Mouse (Mus musculus): ENCODE measurements around the gene Pik3cb. TPM values are rescaled to one million over a fixed set of nuclear protein-coding genes. Genes with fewer than 3 reads are reported as not detected.
A peak's percentile ranks its signal among the peaks of the same experiment; 100 is the strongest.

Pik3cb gene
- total and polyA plus RNA-seq, 3 experiments, result 2.2 to 7.6 TPM; not detected in 1

DNA sequence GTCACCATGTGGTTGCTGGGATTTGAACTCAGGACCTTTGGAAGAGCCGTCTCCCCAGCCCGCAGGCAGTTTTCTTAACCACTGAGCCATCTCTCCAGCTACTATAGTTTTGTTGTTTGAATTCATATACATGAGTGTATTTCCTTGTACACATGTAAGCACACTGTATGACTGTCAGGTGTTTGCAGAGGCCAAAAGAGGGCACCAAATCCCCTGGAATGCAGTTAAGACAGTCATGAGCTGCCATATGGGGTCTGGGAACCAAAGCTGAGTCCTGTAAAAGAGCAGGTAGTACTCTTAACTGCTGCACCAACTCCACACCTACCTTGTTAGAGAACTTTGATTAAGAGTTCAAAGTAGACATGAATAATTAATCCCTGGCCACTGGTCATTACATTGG is 59.8 kb downstream of the Pik3cb start:
- no peaks in the 10 kb centered on the region for H3K4me1 ChIP-seq (ENCODE audit: control insufficient read depth in 1 of 2, insufficient read depth in 2 of 2, low read length in 2 of 2)
- no peaks in the 10 kb centered on the region for H3K36me3 ChIP-seq (ENCODE audit: control insufficient read depth in 1 of 2, insufficient read depth in 2 of 2, low read length in 2 of 2)

DNA sequence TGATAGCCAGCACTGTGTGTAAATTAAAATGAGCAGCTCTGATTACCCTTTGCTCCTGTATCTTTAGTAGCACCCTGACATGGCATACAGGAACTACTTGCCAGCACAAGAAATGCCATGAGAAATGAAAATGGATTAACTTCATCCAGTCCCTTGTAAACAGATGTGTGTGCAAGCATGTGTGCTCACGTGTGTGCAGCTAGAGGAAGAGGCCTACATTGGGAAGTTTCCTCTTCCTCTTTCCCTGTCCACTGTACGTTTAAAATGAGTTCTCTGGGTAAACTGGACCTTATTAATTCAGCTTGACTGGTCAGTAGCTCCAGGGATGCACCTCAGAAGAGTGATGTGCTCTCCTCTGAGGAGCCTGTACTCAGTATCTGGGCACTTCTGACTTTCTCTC is 66.0 kb downstream of the Pik3cb start:
- Histone ChIP-seq H3K9ac (ENCODE audit: control insufficient read depth, low read depth, low read length, poor library complexity, severe bottlenecking) (no peak overlapping the region), H3K27ac (ENCODE audit: control insufficient read depth, low read depth, low read length) (no peak overlapping the region), H3K36me3 (ENCODE audit: control insufficient read depth in 1 of 2, insufficient read depth in 2 of 2, low read length in 2 of 2) (no peaks in the 10 kb centered on the region; a peak in 2 of 4 replicates), H3K4me3 (ENCODE audit: control insufficient read depth in 1 of 2, insufficient read depth in 1 of 2, low read depth in 2 of 2, low read length in 2 of 2) (no peak overlapping the region), H3K79me2 (ENCODE audit: control insufficient read depth, insufficient read depth, low read length, poor library complexity) (no peaks in the 10 kb centered on the region), H3K9me3 (replicated peaks; ENCODE audit: insufficient read depth, low read length) (no peaks in the 10 kb centered on the region), H3K27me3 (ENCODE audit: control insufficient read depth in 1 of 2, insufficient read depth in 2 of 2, low read length in 2 of 2) (no peaks in the 10 kb centered on the region), H3K4me1 (ENCODE audit: control insufficient read depth in 1 of 2, insufficient read depth in 2 of 2, low read length in 2 of 2) (peaks cover 0 to 5% of the 10 kb centered on the region in 2 experiments; a peak in 2 of 4 replicates)
- no peak for DNase-seq (ENCODE audit: low read depth, low spot score)
- TF ChIP-seq ELF1 (IDR thresholded peaks at IDR 0.05; ENCODE audit: low read depth, low read length) (no peak), TAL1 (IDR thresholded peaks at IDR 0.05; ENCODE audit: low read length) (no peak), MAX (IDR thresholded peaks at IDR 0.05; ENCODE audit: low read length) (no peak), E2F4 (IDR thresholded peaks at IDR 0.05; ENCODE audit: borderline replicate concordance, low read depth, low read length) (no peak), USF2 (IDR thresholded peaks at IDR 0.05; ENCODE audit: borderline replicate concordance in 1 of 2, insufficient read depth in 1 of 2, low read depth in 1 of 2, low read length in 2 of 2) (no peak), NRF1 (IDR thresholded peaks at IDR 0.05; ENCODE audit: insufficient read depth, low read depth, low read length, poor library complexity, severe bottlenecking) (no peak), RAD21 (IDR thresholded peaks at IDR 0.05; ENCODE audit: low read depth, low read length) (no peak), TCF12 (IDR thresholded peaks at IDR 0.05; ENCODE audit: low read depth, low read length) (no peak), MEF2A (IDR thresholded peaks at IDR 0.05; ENCODE audit: extremely low read depth, insufficient replicate concordance, low read depth, low read length, poor library complexity, severe bottlenecking) (no peak), CHD1 (IDR thresholded peaks at IDR 0.05; ENCODE audit: low read depth, low read length) (no peak), USF1 (IDR thresholded peaks at IDR 0.05; ENCODE audit: low read depth, low read length) (no peak)

More for the DNA sequence above, 59.8 kb downstream of the Pik3cb start:
- no peaks in the 10 kb centered on the region for H3K9me3 ChIP-seq (replicated peaks; ENCODE audit: insufficient read depth, low read length)
- TF ChIP-seq MAX (IDR thresholded peaks at IDR 0.05; ENCODE audit: low read length) (no peak), ZKSCAN1 (IDR thresholded peaks at IDR 0.05; ENCODE audit: low read depth, low read length) (no peak), POLR2A (IDR thresholded peaks at IDR 0.05; ENCODE audit: control insufficient read depth in 1 of 2, insufficient read depth in 1 of 2, low read depth in 1 of 2, low read length in 2 of 2, poor library complexity in 1 of 2) (no peak), JUND (IDR thresholded peaks at IDR 0.05; ENCODE audit: low read depth, low read length) (no peak), RAD21 (IDR thresholded peaks at IDR 0.05; ENCODE audit: low read depth, low read length) (peak; percentile 66), CHD1 (IDR thresholded peaks at IDR 0.05; ENCODE audit: low read depth, low read length) (no peak), ZC3H11A (IDR thresholded peaks at IDR 0.05; ENCODE audit: low read depth, low read length) (peak; percentile 31), SMC3 (IDR thresholded peaks at IDR 0.05; ENCODE audit: low read depth, low read length) (peak; percentile 52), TCF12 (IDR thresholded peaks at IDR 0.05; ENCODE audit: low read depth, low read length) (no peak), USF1 (IDR thresholded peaks at IDR 0.05; ENCODE audit: low read depth, low read length) (no peak), CTCF (IDR thresholded peaks at IDR 0.05 in 2 of 3, conservative IDR thresholded peaks at IDR 0.05 in 1 of 3; ENCODE audit: control insufficient read depth in 1 of 3, insufficient read depth in 1 of 3, low read depth in 2 of 3, low read length in 3 of 3, poor library complexity in 1 of 3, severe bottlenecking in 1 of 3) (peak in 2 of 3 experiments; percentile 25 to 56; a peak in 3 of 6 replicates), RCOR1 (IDR thresholded peaks at IDR 0.05; ENCODE audit: low read depth, low read length) (no peak), POLR2AphosphoS5 (IDR thresholded peaks at IDR 0.05; ENCODE audit: borderline replicate concordance, low read depth, low read length) (no peak)
- H3K79me2 ChIP-seq (ENCODE audit: control insufficient read depth, insufficient read depth, low read length, poor library complexity), result no peaks in the 10 kb centered on the region
- no peak overlapping the region for H3K27ac ChIP-seq (ENCODE audit: control insufficient read depth, low read depth, low read length)
- no peak overlapping the region for H3K4me3 ChIP-seq (ENCODE audit: control insufficient read depth in 1 of 2, insufficient read depth in 1 of 2, low read depth in 2 of 2, low read length in 2 of 2)
- no peaks in the 10 kb centered on the region for H3K27me3 ChIP-seq (ENCODE audit: control insufficient read depth in 1 of 2, insufficient read depth in 2 of 2, low read length in 2 of 2)
- H3K9ac ChIP-seq (ENCODE audit: control insufficient read depth, low read depth, low read length, poor library complexity, severe bottlenecking), result no peak overlapping the region
- DNase-seq (ENCODE audit: low read depth, low spot score), result peak; percentile 48

Data from MEL (cell line).